Mouse (Mus musculus): ENCODE results near the gene Srpr. TPM values are rescaled to one million over a fixed set of nuclear protein-coding genes. Genes with fewer than 3 reads are reported as not detected.

Srpr gene
- polyA plus RNA-seq, 1 experiment from 2014 or later: 67.9 TPM

DNA sequence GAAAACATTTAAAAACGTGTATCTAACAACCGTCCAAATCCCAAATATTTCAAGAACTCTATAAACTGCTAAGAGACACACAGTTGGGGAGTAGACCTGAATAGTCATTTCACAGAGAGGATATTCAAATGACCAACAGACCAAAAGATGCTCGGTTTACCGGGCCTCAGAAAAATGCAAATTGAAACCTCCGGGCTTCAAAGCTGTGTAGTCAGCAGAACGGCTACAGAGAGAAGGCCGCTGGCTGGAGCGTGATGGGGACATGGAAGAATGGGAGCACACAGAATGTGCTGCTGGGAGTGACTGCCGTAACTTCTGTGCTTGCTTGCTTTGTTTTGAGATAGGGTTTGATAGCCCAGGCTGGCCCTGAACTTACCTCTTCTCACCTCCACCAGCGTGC is 1.6 kb upstream of the Srpr start:
- 71% methylated on average over 10 of the region's 10 CpGs for WGBS
- Histone ChIP-seq H3K4me1 (replicated peaks) (peaks cover 22% of the 10 kb centered on the region), H3K4me2 (no peak overlapping the region), H3K27ac (no peak overlapping the region), H3K27me3 (no peaks in the 10 kb centered on the region), H3K36me3 (no peaks in the 10 kb centered on the region), H3K4me3 (no peak overlapping the region), H3K9ac (no peak overlapping the region), H3K9me3 (no peaks in the 10 kb centered on the region)
- ATAC-seq (ENCODE audit: low FRiP score): no peak

DNA sequence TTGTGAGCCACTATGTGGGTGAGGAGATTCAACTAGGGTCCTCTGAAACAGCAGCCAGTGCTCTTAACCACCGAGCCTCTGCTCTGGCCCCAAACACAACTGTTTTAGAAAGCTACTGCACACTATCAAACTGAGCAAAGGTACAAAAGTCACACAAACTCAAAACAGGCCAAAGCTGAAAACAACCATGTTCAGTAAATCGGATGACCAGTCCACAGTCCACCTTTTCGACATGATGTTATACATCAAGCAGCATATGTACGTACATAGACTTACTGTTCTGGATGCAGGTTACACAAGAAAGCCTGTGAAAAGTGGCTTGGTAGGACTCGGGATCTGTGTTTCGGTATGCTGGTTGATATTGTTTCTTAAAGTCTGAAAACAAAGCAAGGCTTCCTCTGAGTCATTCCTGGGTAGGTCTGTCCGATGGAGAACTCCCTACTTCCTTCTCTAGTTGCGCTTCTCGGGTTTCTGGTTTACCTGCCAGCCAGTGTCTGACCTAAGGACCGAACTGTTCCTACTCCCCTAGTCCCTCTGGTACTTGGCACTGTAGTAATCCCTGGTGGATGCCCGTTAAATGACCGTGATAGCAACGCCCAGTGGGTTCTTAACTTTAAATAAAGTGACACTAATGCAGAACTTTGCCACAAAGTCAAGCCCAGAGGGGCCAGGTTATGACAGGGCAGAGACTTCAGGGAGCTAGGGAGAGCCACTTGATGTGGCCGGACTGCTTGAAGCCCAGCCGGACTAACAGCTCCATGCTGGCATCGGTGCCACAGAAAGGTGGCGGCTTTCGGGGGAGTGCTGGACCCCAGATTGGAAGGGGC is 817 bp upstream of the Srpr start:
- H3K36me3 ChIP-seq: peaks cover under 1% of the 10 kb centered on the region; the same call in 1 of the 2 replicates
- no peak overlapping the region for H3K27ac ChIP-seq
- H3K9ac ChIP-seq: peak overlapping the region; percentile 81
- H3K27me3 ChIP-seq: no peaks in the 10 kb centered on the region
- H3K4me1 ChIP-seq (replicated peaks): peaks cover 22% of the 10 kb centered on the region
- WGBS: 28% methylated on average over 18 of the region's 18 CpGs
- H3K4me2 ChIP-seq: peak overlapping the region; percentile 73
- ATAC-seq (ENCODE audit: low FRiP score): peak; percentile 76
- H3K4me3 ChIP-seq: peak overlapping the region; percentile 57
- H3K9me3 ChIP-seq: no peaks in the 10 kb centered on the region

DNA sequence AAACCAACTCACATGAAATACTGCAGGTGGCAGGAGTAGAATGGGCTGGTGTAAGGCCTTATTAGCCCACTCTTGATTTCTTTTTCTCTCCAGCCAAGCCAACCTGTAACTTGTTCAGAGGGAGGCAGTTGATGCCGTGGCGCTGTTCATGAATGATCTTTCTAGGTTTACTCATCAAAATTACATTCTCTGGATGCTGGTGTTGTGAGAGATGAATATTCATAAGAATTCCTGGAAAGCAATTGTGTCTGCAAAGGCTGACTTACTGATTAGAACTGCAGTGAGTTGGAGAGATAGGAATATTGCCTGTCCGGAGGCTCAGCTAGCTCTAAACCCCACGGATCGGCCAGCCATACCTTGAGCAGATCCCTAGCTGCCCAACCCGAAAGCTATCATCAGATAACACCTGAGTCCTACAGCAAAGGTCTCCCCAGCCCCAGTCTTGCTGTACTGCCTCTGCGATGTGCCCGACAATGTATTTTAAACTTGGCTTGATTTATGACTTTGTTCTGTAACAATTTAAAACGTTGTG is 620 bp downstream of the Srpr start:
- Histone ChIP-seq H3K27me3 (no peaks in the 10 kb centered on the region), H3K36me3 (peaks cover 14% of the 10 kb centered on the region), H3K9ac (peak overlapping the region; percentile 81), H3K27ac (no peak overlapping the region), H3K4me2 (peak overlapping the region; percentile 73), H3K9me3 (no peaks in the 10 kb centered on the region), H3K4me3 (peak overlapping the region; percentile 57), H3K4me1 (replicated peaks) (peaks cover 22% of the 10 kb centered on the region)
- ATAC-seq (ENCODE audit: low FRiP score): no peak
- 69% methylated on average over 9 of the region's 9 CpGs for WGBS

DNA sequence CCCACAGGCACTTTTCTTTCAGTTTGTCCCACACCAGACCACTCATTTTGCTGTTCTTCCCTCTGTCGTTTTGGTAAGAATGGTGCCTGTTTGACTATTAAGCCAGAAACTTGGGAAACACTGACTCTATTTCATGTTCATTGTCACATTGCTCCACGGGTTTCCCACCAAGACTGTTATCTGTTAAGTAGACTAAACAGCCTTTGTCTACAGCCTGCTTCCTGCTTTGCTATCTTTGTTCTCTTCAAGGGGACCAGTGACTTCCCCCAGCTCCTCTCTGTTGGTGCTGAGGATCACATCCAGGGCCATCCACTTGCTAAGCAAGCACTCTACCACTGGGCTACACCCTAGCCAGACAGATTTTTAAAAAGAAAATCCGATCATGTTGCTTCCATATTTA is 3.6 kb downstream of the Srpr start:
- ATAC-seq (ENCODE audit: low FRiP score): no peak
- WGBS: 75% methylated on average over 3 of the region's 3 CpGs
- H3K27me3 ChIP-seq: no peaks in the 10 kb centered on the region

DNA sequence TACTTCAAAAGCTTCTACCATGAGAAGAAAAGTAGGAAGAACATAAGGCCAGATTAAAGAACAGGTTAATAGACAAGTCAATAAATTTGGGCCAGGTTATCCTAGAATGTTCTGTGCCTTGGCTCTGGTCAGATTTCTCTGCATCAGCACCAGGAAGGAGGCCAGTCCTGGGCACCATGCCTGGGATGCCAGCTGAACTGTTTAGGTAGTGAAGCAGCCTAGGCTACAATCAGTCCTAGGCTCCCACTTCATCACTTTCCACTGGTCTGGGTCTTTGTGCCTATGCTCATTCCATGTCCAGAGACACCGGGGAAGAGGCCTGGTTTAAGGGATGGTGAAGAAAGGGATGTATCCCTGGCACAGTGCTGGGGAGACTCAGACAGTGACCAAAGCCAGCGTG is 4.4 kb downstream of the Srpr start:
- 96% methylated on average over 2 of the region's 2 CpGs for WGBS
- H3K4me2 ChIP-seq: no peak overlapping the region
- no peaks in the 10 kb centered on the region for H3K9me3 ChIP-seq
- no peak overlapping the region for H3K9ac ChIP-seq
- no peak overlapping the region for H3K27ac ChIP-seq
- no peaks in the 10 kb centered on the region for H3K27me3 ChIP-seq
- H3K4me1 ChIP-seq (replicated peaks): peaks cover 18% of the 10 kb centered on the region
- no peak overlapping the region for H3K4me3 ChIP-seq
- H3K36me3 ChIP-seq: peaks cover 46% of the 10 kb centered on the region
- ATAC-seq (ENCODE audit: low FRiP score): no peak

More for the DNA sequence above, 3.6 kb downstream of the Srpr start:
- Histone ChIP-seq H3K9ac (no peak overlapping the region), H3K9me3 (no peaks in the 10 kb centered on the region), H3K36me3 (peaks cover 43% of the 10 kb centered on the region), H3K27ac (no peak overlapping the region), H3K4me3 (no peak overlapping the region), H3K4me1 (replicated peaks) (peaks cover 22% of the 10 kb centered on the region), H3K4me2 (no peak overlapping the region)

DNA sequence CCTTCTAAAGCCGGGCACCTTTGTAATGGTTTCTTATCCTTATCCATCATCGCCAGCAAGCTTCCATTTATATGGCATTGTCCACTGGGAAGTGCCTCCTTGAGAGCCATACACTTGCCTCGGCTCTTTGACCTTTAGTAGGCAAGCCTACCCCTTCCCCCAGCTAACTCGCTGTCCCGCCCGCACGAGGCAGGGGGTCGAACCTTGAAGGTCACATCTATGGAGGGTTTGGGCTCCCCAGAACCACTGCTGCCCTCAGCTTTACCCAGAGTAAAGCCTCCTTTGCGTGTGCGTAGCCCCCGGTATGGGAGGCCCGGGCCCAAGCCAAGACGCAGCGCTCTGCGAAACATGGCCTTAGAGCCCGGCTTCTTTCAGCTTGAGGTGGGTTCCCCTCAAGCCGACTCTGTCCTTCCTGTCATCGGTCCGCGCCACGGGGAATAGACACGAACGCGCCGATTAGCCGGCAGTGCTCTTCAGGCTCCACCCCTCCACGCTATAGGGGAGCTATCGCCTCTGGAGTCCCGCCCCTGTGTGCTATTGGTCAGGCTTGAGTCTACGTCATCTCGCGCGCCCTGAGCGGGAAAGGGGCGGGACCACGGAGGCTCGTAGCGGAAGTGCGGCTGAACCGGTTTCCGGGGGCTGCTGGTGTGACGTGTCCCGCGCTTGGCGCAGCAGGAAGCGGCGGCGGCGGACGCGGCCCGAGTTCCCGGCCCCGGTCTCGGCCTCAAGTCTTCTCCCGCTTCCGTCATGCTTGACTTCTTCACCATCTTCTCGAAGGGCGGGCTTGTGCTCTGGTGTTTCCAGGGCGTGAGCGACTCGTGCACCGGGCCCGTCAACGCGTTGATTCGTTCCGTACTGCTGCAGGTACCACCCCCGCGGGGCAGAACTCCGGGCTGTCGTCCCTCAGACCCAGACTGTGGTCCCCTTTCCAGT is 10.8 kb downstream of the Srpr start, which contains the start of gene Foxred1:
TSS of gene Foxred1 (minus strand) at position 514 of the 933 bp plus-strand sequence.
- H3K27me3 ChIP-seq: no peaks in the 10 kb centered on the region
- peak within 1 kb of the TSS; percentile 84 for H3K4me3 ChIP-seq
- peak within 1 kb of the TSS; percentile 94 for H3K27ac ChIP-seq
- peak within 1 kb of the TSS; percentile 89 for H3K4me2 ChIP-seq
- H3K9me3 ChIP-seq: no peaks in the 10 kb centered on the region
- ATAC-seq (ENCODE audit: low FRiP score): peak; percentile 100
- peaks cover 61% of the 10 kb centered on the region for H3K36me3 ChIP-seq
- WGBS: under 1% methylated on average over 72 of the region's 72 CpGs
- peaks cover 21% of the 10 kb centered on the region for H3K4me1 ChIP-seq (replicated peaks)
- peak within 1 kb of the TSS; percentile 90 for H3K9ac ChIP-seq

DNA sequence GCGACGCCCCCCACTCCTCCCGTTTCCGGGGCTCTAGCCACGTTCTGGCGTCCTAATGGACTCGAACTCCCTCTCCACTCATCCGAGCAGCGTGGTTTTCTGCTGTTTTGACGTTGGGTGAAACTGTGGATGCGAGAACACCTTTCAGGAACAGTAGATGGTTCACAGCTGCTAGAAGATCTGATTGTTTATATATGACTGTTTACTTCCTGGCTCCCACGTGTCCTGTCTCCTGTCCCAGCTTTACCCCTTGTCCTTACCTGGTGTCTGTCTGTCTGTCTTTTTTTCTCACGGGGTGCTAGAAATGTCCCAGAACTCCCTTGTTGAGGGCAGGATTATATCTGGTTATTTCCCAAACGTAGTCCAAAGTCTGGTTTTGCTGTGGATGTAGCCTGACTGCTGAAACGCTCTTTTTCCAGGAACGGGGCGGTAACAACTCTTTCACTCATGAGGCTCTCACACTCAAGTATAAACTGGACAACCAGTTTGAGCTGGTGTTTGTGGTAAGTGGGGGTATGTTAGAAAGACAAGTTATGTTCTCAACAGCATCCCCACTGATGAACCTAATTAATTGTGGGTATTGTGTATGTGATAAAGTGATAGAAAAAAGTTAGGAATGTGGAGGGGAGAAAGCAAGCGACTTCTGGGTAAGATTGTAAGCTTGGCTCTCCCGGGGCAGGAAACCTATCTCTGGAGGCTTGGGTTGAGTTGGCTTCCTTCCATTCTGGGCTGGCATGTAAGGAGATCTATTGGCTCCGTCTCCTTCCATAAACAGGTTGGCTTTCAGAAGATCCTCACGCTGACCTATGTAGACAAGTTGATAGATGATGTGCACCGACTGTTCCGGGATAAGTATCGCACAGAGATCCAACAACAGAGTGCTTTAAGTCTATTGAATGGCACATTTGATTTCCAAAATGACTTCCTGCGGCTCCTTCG is 11.9 kb downstream of the Srpr start:
- WGBS: 36% methylated on average over 26 of the region's 26 CpGs
- Histone ChIP-seq H3K4me3 (peak overlapping the region; percentile 84), H3K4me2 (peak overlapping the region; percentile 85), H3K36me3 (peaks cover 60% of the 10 kb centered on the region), H3K4me1 (replicated peaks) (peaks cover 21% of the 10 kb centered on the region), H3K9me3 (no peaks in the 10 kb centered on the region), H3K27me3 (no peaks in the 10 kb centered on the region), H3K27ac (peak overlapping the region; percentile 83), H3K9ac (peak overlapping the region; percentile 90)
- no peak for ATAC-seq (ENCODE audit: low FRiP score)

DNA sequence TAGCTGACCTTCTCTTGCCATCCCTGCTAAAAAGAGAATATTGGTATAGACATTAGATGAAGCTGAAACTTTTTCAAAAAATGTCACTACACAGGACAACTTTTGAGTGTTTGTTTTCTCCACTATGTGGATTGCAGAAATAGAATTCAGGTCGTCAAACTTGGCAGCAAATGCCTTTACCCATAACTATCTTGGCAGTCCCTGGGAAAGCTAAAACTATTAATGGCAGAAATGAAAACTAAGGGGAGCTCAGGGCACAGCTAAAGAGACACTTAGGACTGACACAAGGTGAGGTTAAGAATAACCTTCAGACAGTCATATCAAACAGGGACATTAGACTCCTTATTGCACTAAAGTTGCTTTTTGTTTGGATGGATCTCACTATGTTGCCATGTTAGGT is 18.0 kb downstream of the Srpr start:
- no peak overlapping the region for H3K4me3 ChIP-seq
- no peaks in the 10 kb centered on the region for H3K27me3 ChIP-seq
- no peaks in the 10 kb centered on the region for H3K4me1 ChIP-seq (replicated peaks)
- peaks cover 84% of the 10 kb centered on the region for H3K36me3 ChIP-seq
- no peak for ATAC-seq (ENCODE audit: low FRiP score)
- no peaks in the 10 kb centered on the region for H3K9me3 ChIP-seq
- no peak overlapping the region for H3K9ac ChIP-seq
- H3K4me2 ChIP-seq: no peak overlapping the region
- 91% methylated on average over 1 of the region's 1 CpGs for WGBS
- no peak overlapping the region for H3K27ac ChIP-seq

DNA sequence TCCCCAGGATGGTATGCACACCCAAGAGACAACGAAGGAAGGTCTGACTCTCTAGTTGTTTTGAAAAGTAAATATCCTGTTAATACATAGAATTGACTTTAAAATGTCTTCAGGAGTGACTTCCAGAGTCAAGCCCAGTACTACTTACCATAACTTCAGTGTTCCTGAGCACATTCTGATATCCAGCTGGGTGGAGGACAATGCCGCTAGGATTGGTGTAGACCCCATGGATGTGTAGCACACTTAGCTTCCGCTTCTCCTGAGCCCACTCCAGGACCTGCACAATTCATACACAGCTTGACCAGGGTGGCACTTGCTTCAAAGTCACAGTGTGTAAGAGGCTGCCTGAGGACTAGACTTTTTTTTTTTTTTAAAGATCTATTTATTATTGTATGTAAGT is 23.5 kb downstream of the Srpr start:
- Histone ChIP-seq H3K4me1 (replicated peaks) (no peaks in the 10 kb centered on the region), H3K36me3 (peaks cover 67% of the 10 kb centered on the region)
- 97% methylated on average over 3 of the region's 3 CpGs for WGBS

DNA sequence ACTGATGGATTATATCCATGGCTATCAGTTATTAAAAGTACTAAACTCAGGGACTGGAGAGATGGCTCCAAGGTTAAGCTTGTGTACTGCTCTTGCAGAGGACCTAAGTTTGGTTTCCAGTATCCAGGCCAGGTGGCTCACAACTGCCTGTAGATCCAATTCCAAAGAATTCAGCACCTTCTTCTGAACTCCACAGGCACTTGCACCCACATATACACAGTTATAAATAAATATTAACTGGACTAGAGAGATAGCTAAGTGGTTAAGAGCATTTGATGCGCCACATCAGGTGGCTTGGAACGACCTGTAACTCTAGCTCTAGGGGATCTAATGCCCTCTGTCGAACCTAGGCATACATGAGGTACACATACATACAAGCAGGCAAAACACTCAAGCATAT is 28.7 kb downstream of the Srpr start:
- Histone ChIP-seq H3K9ac (no peak overlapping the region), H3K27me3 (no peaks in the 10 kb centered on the region), H3K4me3 (no peak overlapping the region), H3K27ac (no peak overlapping the region), H3K4me2 (no peak overlapping the region), H3K9me3 (no peaks in the 10 kb centered on the region), H3K4me1 (replicated peaks) (no peaks in the 10 kb centered on the region), H3K36me3 (peaks cover 55% of the 10 kb centered on the region)
- no peak for ATAC-seq (ENCODE audit: low FRiP score)
- WGBS: 92% methylated on average over 3 of the region's 3 CpGs

More for the DNA sequence above, 23.5 kb downstream of the Srpr start:
- Histone ChIP-seq H3K9me3 (no peaks in the 10 kb centered on the region), H3K27ac (no peak overlapping the region), H3K9ac (no peak overlapping the region), H3K4me2 (no peak overlapping the region), H3K4me3 (no peak overlapping the region), H3K27me3 (no peaks in the 10 kb centered on the region)
- no peak for ATAC-seq (ENCODE audit: low FRiP score)

DNA sequence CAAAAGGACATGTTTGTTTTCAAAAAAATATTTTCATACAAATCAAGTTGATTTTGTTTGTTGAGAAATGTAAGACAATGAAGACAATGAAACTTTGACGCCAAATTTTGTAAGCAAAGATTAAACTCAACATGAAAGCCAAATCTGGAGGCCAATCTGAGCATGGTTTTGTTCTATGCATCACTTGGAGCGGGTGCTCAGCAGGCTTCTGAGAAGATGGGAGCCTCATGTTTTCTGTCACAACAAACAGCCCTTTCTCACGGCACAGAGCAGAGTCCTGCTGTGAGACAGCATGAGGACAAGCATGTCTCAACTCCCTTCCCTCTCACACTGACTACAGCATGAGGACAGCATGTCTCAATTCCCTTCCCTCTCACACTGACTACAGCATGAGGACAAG is 36.0 kb downstream of the Srpr start:
- Histone ChIP-seq H3K9me3 (no peaks in the 10 kb centered on the region), H3K4me2 (no peak overlapping the region), H3K4me1 (replicated peaks) (no peaks in the 10 kb centered on the region), H3K36me3 (peaks cover 56% of the 10 kb centered on the region), H3K27me3 (no peaks in the 10 kb centered on the region), H3K4me3 (no peak overlapping the region), H3K9ac (no peak overlapping the region), H3K27ac (no peak overlapping the region)
- no peak for ATAC-seq (ENCODE audit: low FRiP score)
- 60% methylated on average over 3 of the region's 3 CpGs for WGBS

Measured in hindbrain, embryonic 13.5 days (tissue).